Mouse (Mus musculus): Measurements from ENCODE around the gene Pfkp. TPM values are rescaled to one million over a fixed set of nuclear protein-coding genes. Genes with fewer than 3 reads are reported as not detected.

Pfkp gene
- polyA plus RNA-seq, 1 experiment from 2014 or later, result 121 TPM

- WGBS, result 89% methylated on average over 8 of the region's 8 CpGs
- peaks cover 4% of the 10 kb centered on the region; the same call in 1 of the 2 replicates for H3K36me3 ChIP-seq (ENCODE audit: control insufficient read depth, insufficient read depth, low read length)
- no peak for ATAC-seq
These were observed 48.0 kb downstream of the Pfkp start for GRCm38 (mm10) chr13:6600626-6601025.

DNA sequence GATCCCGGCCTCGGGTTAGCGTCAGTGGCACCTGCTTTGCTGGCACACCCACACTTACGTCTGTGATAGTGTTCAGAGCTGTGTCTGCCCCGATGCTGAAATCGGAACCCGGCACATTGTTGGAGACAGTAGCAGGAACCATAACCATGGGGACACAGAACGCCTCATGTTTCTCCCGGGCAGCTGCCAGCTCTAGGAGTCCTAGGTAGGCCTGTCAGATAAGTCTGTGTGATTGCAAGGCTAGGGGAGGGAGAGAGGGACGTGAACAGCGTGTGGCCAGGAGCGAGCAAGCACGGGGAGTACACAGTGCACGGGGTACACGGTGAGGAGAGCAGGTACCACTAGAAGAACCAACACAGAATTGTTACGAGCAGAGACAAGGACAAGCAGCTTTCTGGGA, 50.8 kb downstream of the Pfkp start:
- no peak for ATAC-seq
- 85% methylated on average over 16 of the region's 16 CpGs for WGBS
- peaks cover 4% of the 10 kb centered on the region; the same call in 1 of the 2 replicates for H3K36me3 ChIP-seq (ENCODE audit: control insufficient read depth, insufficient read depth, low read length)
- no peak overlapping the region for H3K4me2 ChIP-seq (ENCODE audit: low read depth, low read length)
- no peaks in the 10 kb centered on the region for H3K4me1 ChIP-seq (ENCODE audit: control insufficient read depth, insufficient read depth, low read length)
- H3K27ac ChIP-seq (ENCODE audit: low read length), result no peak overlapping the region
- no peak overlapping the region for H3K4me3 ChIP-seq (ENCODE audit: low read length)
- H3K9me3 ChIP-seq (ENCODE audit: control insufficient read depth, low read length), result no peaks in the 10 kb centered on the region
- no peak overlapping the region for H3K9ac ChIP-seq (ENCODE audit: low read depth, low read length)
- no peaks in the 10 kb centered on the region for H3K27me3 ChIP-seq (replicated peaks; ENCODE audit: control insufficient read depth, insufficient read depth, low read length)

More at GRCm38 (mm10) chr13:6600626-6601025, 48.0 kb downstream of the Pfkp start:
- no peak overlapping the region for H3K27ac ChIP-seq (ENCODE audit: low read length)
- no peak overlapping the region for H3K4me2 ChIP-seq (ENCODE audit: low read depth, low read length)
- H3K9ac ChIP-seq (ENCODE audit: low read depth, low read length), result no peak overlapping the region
- no peaks in the 10 kb centered on the region for H3K4me1 ChIP-seq (ENCODE audit: control insufficient read depth, insufficient read depth, low read length)
- H3K9me3 ChIP-seq (ENCODE audit: control insufficient read depth, low read length), result no peaks in the 10 kb centered on the region
- H3K27me3 ChIP-seq (replicated peaks; ENCODE audit: control insufficient read depth, insufficient read depth, low read length), result no peaks in the 10 kb centered on the region
- H3K4me3 ChIP-seq (ENCODE audit: low read length), result no peak overlapping the region

GRCm38 (mm10) chr13:6595403-6595802, 53.2 kb downstream of the Pfkp start:
- no peak overlapping the region for H3K4me3 ChIP-seq (ENCODE audit: low read length)
- ATAC-seq, result no peak
- H3K4me2 ChIP-seq (ENCODE audit: low read depth, low read length), result no peak overlapping the region
- 81% methylated on average over 4 of the region's 4 CpGs for WGBS
- no peak overlapping the region for H3K27ac ChIP-seq (ENCODE audit: low read length)
- peaks cover 4% of the 10 kb centered on the region; the same call in 1 of the 2 replicates for H3K36me3 ChIP-seq (ENCODE audit: control insufficient read depth, insufficient read depth, low read length)
- H3K4me1 ChIP-seq (ENCODE audit: control insufficient read depth, insufficient read depth, low read length), result no peaks in the 10 kb centered on the region
- H3K27me3 ChIP-seq (replicated peaks; ENCODE audit: control insufficient read depth, insufficient read depth, low read length), result no peaks in the 10 kb centered on the region
- H3K9me3 ChIP-seq (ENCODE audit: control insufficient read depth, low read length), result no peaks in the 10 kb centered on the region
- H3K9ac ChIP-seq (ENCODE audit: low read depth, low read length), result no peak overlapping the region

GRCm38 (mm10) chr13:6590846-6591245, 57.7 kb downstream of the Pfkp start:
- Histone ChIP-seq H3K4me1 (ENCODE audit: control insufficient read depth, insufficient read depth, low read length) (no peaks in the 10 kb centered on the region), H3K36me3 (ENCODE audit: control insufficient read depth, insufficient read depth, low read length) (no peaks in the 10 kb centered on the region), H3K9me3 (ENCODE audit: control insufficient read depth, low read length) (no peaks in the 10 kb centered on the region), H3K27ac (ENCODE audit: low read length) (no peak overlapping the region), H3K27me3 (replicated peaks; ENCODE audit: control insufficient read depth, insufficient read depth, low read length) (no peaks in the 10 kb centered on the region), H3K9ac (ENCODE audit: low read depth, low read length) (no peak overlapping the region), H3K4me3 (ENCODE audit: low read length) (no peak overlapping the region), H3K4me2 (ENCODE audit: low read depth, low read length) (no peak overlapping the region)
- WGBS, result 41% methylated on average over 3 of the region's 3 CpGs
- ATAC-seq, result no peak

GRCm38 (mm10) chr13:6586009-6586408, 62.6 kb downstream of the Pfkp start:
- Histone ChIP-seq H3K27ac (ENCODE audit: low read length) (no peak overlapping the region), H3K4me3 (ENCODE audit: low read length) (no peak overlapping the region), H3K27me3 (replicated peaks; ENCODE audit: control insufficient read depth, insufficient read depth, low read length) (no peaks in the 10 kb centered on the region), H3K9ac (ENCODE audit: low read depth, low read length) (no peak overlapping the region), H3K4me2 (ENCODE audit: low read depth, low read length) (no peak overlapping the region), H3K9me3 (ENCODE audit: control insufficient read depth, low read length) (no peaks in the 10 kb centered on the region), H3K36me3 (ENCODE audit: control insufficient read depth, insufficient read depth, low read length) (peaks cover 5% of the 10 kb centered on the region; the same call in 1 of the 2 replicates), H3K4me1 (ENCODE audit: control insufficient read depth, insufficient read depth, low read length) (no peaks in the 10 kb centered on the region)
- no peak for ATAC-seq
- whole genome bisulfite sequencing, result 69% methylated on average over 9 of the region's 9 CpGs

DNA sequence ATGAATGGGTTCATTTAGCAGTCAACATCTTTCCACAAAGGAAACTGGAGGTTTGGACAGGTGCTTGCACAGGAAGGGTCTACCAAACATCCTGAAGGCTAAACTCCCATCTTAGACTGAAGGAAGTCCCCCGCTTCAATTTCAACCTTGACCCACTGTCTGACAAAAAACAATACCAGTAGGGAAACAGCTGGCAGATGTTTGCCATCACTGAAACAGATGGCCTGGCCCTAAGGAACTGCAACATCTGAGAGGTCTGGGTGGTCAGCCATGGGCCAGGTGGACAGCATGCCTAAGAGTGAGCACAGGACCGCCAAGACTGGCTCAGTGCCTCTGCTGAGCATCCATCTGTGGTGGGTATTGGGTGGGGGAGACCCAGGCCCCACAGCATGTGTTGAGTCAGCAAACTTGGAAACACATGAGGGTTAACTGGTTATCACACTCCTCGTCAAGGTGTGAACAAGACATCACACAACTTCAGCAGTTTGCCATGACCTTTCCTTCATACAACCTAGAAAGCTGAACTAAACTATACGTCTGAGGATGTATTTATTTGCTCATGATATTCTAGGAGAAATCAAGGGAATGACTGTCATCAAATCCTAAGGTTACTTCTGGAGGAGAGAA, 65.0 kb downstream of the Pfkp start:
- Histone ChIP-seq H3K36me3 (ENCODE audit: control insufficient read depth, insufficient read depth, low read length) (peaks cover 10% of the 10 kb centered on the region; the same call in 1 of the 2 replicates), H3K4me3 (ENCODE audit: low read length) (no peak overlapping the region), H3K4me1 (ENCODE audit: control insufficient read depth, insufficient read depth, low read length) (no peaks in the 10 kb centered on the region), H3K9me3 (ENCODE audit: control insufficient read depth, low read length) (no peaks in the 10 kb centered on the region), H3K9ac (ENCODE audit: low read depth, low read length) (no peak overlapping the region), H3K27me3 (replicated peaks; ENCODE audit: control insufficient read depth, insufficient read depth, low read length) (no peaks in the 10 kb centered on the region), H3K27ac (ENCODE audit: low read length) (no peak overlapping the region), H3K4me2 (ENCODE audit: low read depth, low read length) (no peak overlapping the region)
- 73% methylated on average over 4 of the region's 4 CpGs for WGBS
- no peak for ATAC-seq

DNA sequence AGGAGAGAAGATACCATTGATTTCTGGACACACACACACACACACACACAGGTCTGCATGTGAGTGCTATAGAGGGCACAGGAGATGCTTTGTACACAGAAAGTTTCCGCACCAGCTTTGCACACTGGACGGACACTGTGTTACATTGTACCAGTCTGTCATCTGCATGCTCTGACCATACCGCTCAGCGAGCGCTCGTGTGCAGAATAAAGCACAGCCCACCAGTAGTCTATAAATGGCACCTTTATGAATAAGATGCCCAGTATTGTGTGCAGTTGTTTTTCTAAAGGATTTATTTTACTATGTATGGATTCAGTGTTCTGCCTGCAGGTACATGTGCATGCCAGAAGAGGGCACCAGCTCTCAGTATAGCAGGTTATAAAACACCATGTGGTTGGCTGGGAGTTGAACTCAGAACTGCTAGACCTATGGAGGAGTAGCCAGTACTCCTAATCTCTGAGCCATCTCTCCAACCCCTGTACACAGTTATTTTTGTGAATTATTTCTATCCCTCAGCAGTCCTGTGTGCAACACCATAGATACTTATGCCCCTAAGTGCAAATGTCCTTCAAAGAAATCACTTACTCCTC, 72.6 kb downstream of the Pfkp start:
- no peak overlapping the region for H3K4me2 ChIP-seq (ENCODE audit: low read depth, low read length)
- no peak overlapping the region for H3K27ac ChIP-seq (ENCODE audit: low read length)
- H3K9me3 ChIP-seq (ENCODE audit: control insufficient read depth, low read length), result no peaks in the 10 kb centered on the region
- ATAC-seq, result peak; percentile 34; the same call in 1 of the 2 replicates
- H3K27me3 ChIP-seq (replicated peaks; ENCODE audit: control insufficient read depth, insufficient read depth, low read length), result no peaks in the 10 kb centered on the region
- H3K9ac ChIP-seq (ENCODE audit: low read depth, low read length), result no peak overlapping the region
- H3K4me1 ChIP-seq (ENCODE audit: control insufficient read depth, insufficient read depth, low read length), result no peaks in the 10 kb centered on the region
- WGBS, result 95% methylated on average over 6 of the region's 6 CpGs
- H3K36me3 ChIP-seq (ENCODE audit: control insufficient read depth, insufficient read depth, low read length), result peaks cover 27% of the 10 kb centered on the region
- H3K4me3 ChIP-seq (ENCODE audit: low read length), result no peak overlapping the region

DNA sequence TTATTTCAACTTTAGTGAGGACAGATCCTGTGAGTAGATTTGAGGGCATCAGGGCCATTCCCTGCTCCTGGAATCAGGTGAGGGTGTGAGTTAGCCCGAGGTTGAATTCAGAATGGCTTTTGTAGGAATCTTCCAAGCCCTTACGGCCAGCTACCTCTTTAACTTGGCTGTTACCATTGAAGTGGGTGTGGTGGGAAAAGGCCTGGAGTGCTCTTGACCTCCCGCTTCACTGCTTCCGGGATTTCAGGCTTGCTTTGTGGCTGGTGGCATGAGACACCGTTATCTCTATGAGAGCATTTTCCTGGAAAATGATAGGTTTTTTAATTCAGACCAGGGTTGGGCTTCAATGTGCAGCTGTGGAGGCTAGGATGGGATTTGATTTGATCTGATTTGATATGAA, 83.0 kb downstream of the Pfkp start:
- peaks cover 25% of the 10 kb centered on the region; the same call in 1 of the 2 replicates for H3K36me3 ChIP-seq (ENCODE audit: control insufficient read depth, insufficient read depth, low read length)

GRCm38 (mm10) chr13:6562409-6562808, 86.2 kb downstream of the Pfkp start:
- Histone ChIP-seq H3K4me2 (ENCODE audit: low read depth, low read length) (no peak overlapping the region), H3K9ac (ENCODE audit: low read depth, low read length) (no peak overlapping the region), H3K36me3 (ENCODE audit: control insufficient read depth, insufficient read depth, low read length) (peaks cover 28% of the 10 kb centered on the region), H3K4me3 (ENCODE audit: low read length) (no peak overlapping the region), H3K27me3 (replicated peaks; ENCODE audit: control insufficient read depth, insufficient read depth, low read length) (no peaks in the 10 kb centered on the region), H3K27ac (ENCODE audit: low read length) (no peak overlapping the region), H3K4me1 (ENCODE audit: control insufficient read depth, insufficient read depth, low read length) (no peaks in the 10 kb centered on the region), H3K9me3 (ENCODE audit: control insufficient read depth, low read length) (no peaks in the 10 kb centered on the region)
- 92% methylated on average over 2 of the region's 2 CpGs for WGBS
- ATAC-seq, result no peak

More for the DNA sequence above, 83.0 kb downstream of the Pfkp start:
- Histone ChIP-seq H3K9me3 (ENCODE audit: control insufficient read depth, low read length) (no peaks in the 10 kb centered on the region), H3K27me3 (replicated peaks; ENCODE audit: control insufficient read depth, insufficient read depth, low read length) (no peaks in the 10 kb centered on the region), H3K4me2 (ENCODE audit: low read depth, low read length) (no peak overlapping the region), H3K4me1 (ENCODE audit: control insufficient read depth, insufficient read depth, low read length) (no peaks in the 10 kb centered on the region), H3K4me3 (ENCODE audit: low read length) (no peak overlapping the region), H3K9ac (ENCODE audit: low read depth, low read length) (no peak overlapping the region), H3K27ac (ENCODE audit: low read length) (no peak overlapping the region)
- 91% methylated on average over 5 of the region's 5 CpGs for WGBS
- no peak for ATAC-seq
